Mouse (Mus musculus) lung, embryonic 15.5 days (tissue): ENCODE results near the gene Arfgef2. TPM values are rescaled to one million over a fixed set of nuclear protein-coding genes. Genes with fewer than 3 reads are reported as not detected.

Experiments
- ATAC-seq: fragments of 200-750 bp; cut with Nextera tagmentation; 2 replicates; pipeline ENCODE4 v1.8.0; 2017; ENCODE audit warnings: moderate number of reproducible peaks, borderline replicate concordance; ENCODE audit not compliant: low FRiP score, low TSS enrichment; ENCODE audit errors: extremely low read depth
- H3K27ac ChIP-seq: fragments of 300-500 bp; sonication (generic); 2 replicates; pipeline ENCODE4 v1.5.1; 2015; ENCODE audit warnings: moderate library complexity, mild to moderate bottlenecking, inconsistent platforms
- H3K27me3 ChIP-seq: fragments of 300-500 bp; sonication (generic); 2 replicates; pipeline ENCODE4 v1.6.1; 2015; ENCODE audit warnings: inconsistent platforms
- H3K36me3 ChIP-seq: fragments of 300-500 bp; sonication (generic); 2 replicates; pipeline ENCODE4 v1.6.1; 2015; ENCODE audit warnings: inconsistent platforms
- H3K4me1 ChIP-seq: fragments of 300-500 bp; sonication (generic); 2 replicates; pipeline ENCODE4 v1.6.1; 2015; ENCODE audit warnings: inconsistent platforms
- H3K4me2 ChIP-seq: fragments of 300-500 bp; sonication (generic); 2 replicates; pipeline ENCODE4 v1.6.1; 2015; ENCODE audit warnings: inconsistent platforms, mild to moderate bottlenecking, moderate library complexity
- H3K4me3 ChIP-seq: fragments of 300-500 bp; sonication (generic); 2 replicates; pipeline ENCODE4 v1.5.1; 2015; ENCODE audit warnings: mild to moderate bottlenecking, inconsistent platforms
- H3K9ac ChIP-seq: fragments of 300-500 bp; sonication (generic); 2 replicates; pipeline ENCODE4 v1.6.1; 2015; ENCODE audit warnings: inconsistent platforms
- H3K9me3 ChIP-seq: fragments of 300-500 bp; sonication (generic); 2 replicates; pipeline ENCODE4 v1.6.1; 2016; ENCODE audit warnings: inconsistent platforms
- WGBS: fragments of 180-500 bp; shearing (Covaris S2); methylation state at CpG from one replicate; pipeline ENCODE4 v1.1.7; 2015; 5-methylcytosine and 5-hydroxymethylcytosine counted together
- polyA plus RNA-seq: library from polyadenylated mRNA; unstranded; fragments of >200 nt; fragmentation: Nextera tagmentation; extraction: Ambion mirVana; gene quantifications from 2 replicates; pipeline ENCODE4 v1.2.1, GENCODE M21; 2015

The Arfgef2 gene
- polyA plus RNA-seq, 1 experiment from 2014 or later, result 5.0 TPM

- Histone ChIP-seq H3K4me2 (no peak overlapping the region), H3K27me3 (no peaks in the 10 kb centered on the region), H3K27ac (0 out of 2 replicates have a peak overlapping the region, but pooled peaks have one; percentile 5), H3K4me1 (no peaks in the 10 kb centered on the region), H3K9ac (no peak overlapping the region), H3K9me3 (no peaks in the 10 kb centered on the region), H3K36me3 (0 out of 2 replicates have a peak, but pooled peaks cover 3% of the 10 kb centered on the region), H3K4me3 (no peak overlapping the region)
- no peak for ATAC-seq
- WGBS, result 67% methylated on average over 5 of the region's 5 CpGs
Observed at GRCm38 (mm10) chr2:166830350-166830749, 25.0 kb downstream of the Arfgef2 start.

GRCm38 (mm10) chr2:166834091-166834490 is 28.7 kb downstream of the Arfgef2 start:
- ATAC-seq, result no peak
- peaks cover 17% of the 10 kb centered on the region; the same call in 1 of the 2 replicates for H3K36me3 ChIP-seq
- no peaks in the 10 kb centered on the region for H3K27me3 ChIP-seq
- no peak overlapping the region for H3K9ac ChIP-seq
- 94% methylated on average over 2 of the region's 2 CpGs for WGBS
- no peak overlapping the region for H3K4me3 ChIP-seq
- H3K9me3 ChIP-seq, result no peaks in the 10 kb centered on the region
- no peak overlapping the region for H3K4me2 ChIP-seq
- no peaks in the 10 kb centered on the region for H3K4me1 ChIP-seq
- no peak overlapping the region for H3K27ac ChIP-seq

GRCm38 (mm10) chr2:166834796-166835195 is 29.4 kb downstream of the Arfgef2 start:
- no peak overlapping the region for H3K9ac ChIP-seq
- no peak overlapping the region for H3K27ac ChIP-seq
- H3K36me3 ChIP-seq, result peaks cover 17% of the 10 kb centered on the region; the same call in 1 of the 2 replicates
- no peak overlapping the region for H3K4me3 ChIP-seq
- H3K9me3 ChIP-seq, result no peaks in the 10 kb centered on the region
- no peaks in the 10 kb centered on the region for H3K4me1 ChIP-seq
- WGBS, result 92% methylated on average over 4 of the region's 4 CpGs
- no peak for ATAC-seq
- no peak overlapping the region for H3K4me2 ChIP-seq
- H3K27me3 ChIP-seq, result no peaks in the 10 kb centered on the region

DNA sequence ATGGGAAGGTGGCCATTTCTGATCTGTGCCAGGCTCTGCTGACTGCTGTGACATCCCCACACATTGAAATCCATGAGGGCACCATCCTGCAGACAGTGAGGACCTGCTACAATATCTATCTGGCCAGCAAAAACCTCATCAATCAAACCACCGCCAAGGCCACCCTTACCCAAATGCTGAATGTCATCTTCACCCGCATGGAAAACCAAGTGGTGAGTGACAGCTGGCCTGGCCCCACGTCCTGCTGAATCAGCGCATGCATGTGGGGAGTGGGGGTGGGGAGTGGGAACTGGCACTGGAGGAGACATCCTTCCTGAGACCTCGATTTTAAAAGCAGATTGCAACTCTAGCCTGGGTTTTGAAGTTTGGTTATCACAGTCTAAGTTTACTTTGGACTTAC is 30.2 kb downstream of the Arfgef2 start:
- no peaks in the 10 kb centered on the region for H3K27me3 ChIP-seq
- H3K27ac ChIP-seq, result no peak overlapping the region
- no peak overlapping the region for H3K9ac ChIP-seq
- no peaks in the 10 kb centered on the region for H3K4me1 ChIP-seq
- no peak overlapping the region for H3K4me2 ChIP-seq
- no peak for ATAC-seq
- no peak overlapping the region for H3K4me3 ChIP-seq
- no peaks in the 10 kb centered on the region for H3K9me3 ChIP-seq
- WGBS, result 62% methylated on average over 5 of the region's 5 CpGs
- peaks cover 18% of the 10 kb centered on the region; the same call in 1 of the 2 replicates for H3K36me3 ChIP-seq

- Histone ChIP-seq H3K4me2 (no peak overlapping the region), H3K9ac (no peak overlapping the region), H3K4me1 (no peaks in the 10 kb centered on the region), H3K27me3 (no peaks in the 10 kb centered on the region), H3K36me3 (peaks cover 19% of the 10 kb centered on the region), H3K9me3 (no peaks in the 10 kb centered on the region), H3K27ac (no peak overlapping the region), H3K4me3 (no peak overlapping the region)
- ATAC-seq, result no peak
- 79% methylated on average over 4 of the region's 4 CpGs for WGBS
Observed at GRCm38 (mm10) chr2:166841813-166842212, 36.4 kb downstream of the Arfgef2 start.

- Histone ChIP-seq H3K27me3 (no peaks in the 10 kb centered on the region), H3K9ac (no peak overlapping the region), H3K9me3 (no peaks in the 10 kb centered on the region; the same call in 1 of the 2 replicates), H3K4me1 (no peaks in the 10 kb centered on the region), H3K36me3 (peaks cover 41% of the 10 kb centered on the region), H3K4me2 (no peak overlapping the region), H3K4me3 (no peak overlapping the region), H3K27ac (no peak overlapping the region)
- WGBS, result 76% methylated on average over 11 of the region's 11 CpGs
- no peak for ATAC-seq
Observed at GRCm38 (mm10) chr2:166850691-166851090, 45.3 kb downstream of the Arfgef2 start.

GRCm38 (mm10) chr2:166852270-166852669 is 46.9 kb downstream of the Arfgef2 start:
- 90% methylated on average over 7 of the region's 7 CpGs for WGBS
- Histone ChIP-seq H3K27me3 (no peaks in the 10 kb centered on the region), H3K4me1 (no peaks in the 10 kb centered on the region), H3K4me2 (no peak overlapping the region), H3K36me3 (peaks cover 49% of the 10 kb centered on the region), H3K9me3 (no peaks in the 10 kb centered on the region; the same call in 1 of the 2 replicates), H3K9ac (no peak overlapping the region), H3K4me3 (no peak overlapping the region), H3K27ac (no peak overlapping the region)
- ATAC-seq, result no peak

DNA sequence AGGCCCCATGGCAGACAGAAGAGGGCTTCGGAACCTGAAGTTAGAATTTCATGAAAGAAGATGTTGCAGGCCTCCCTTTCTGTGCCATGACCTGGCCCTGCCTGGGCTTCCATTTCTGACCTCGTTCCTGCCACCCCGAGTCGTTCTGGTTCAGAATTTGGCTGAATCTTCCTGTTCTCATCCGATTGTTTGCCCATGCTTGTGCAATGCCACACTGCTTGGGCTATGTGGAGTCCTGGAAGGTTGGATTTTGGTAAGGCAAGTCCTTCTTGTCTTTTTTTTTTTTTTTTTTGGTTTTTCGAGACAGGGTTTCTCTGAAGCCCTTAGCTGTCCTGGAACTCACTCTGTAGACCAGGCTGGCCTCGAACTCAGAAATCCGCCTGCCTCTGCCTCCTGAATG is 50.4 kb downstream of the Arfgef2 start:
- H3K4me3 ChIP-seq, result no peak overlapping the region
- ATAC-seq, result no peak
- no peaks in the 10 kb centered on the region for H3K4me1 ChIP-seq
- no peak overlapping the region for H3K27ac ChIP-seq
- 85% methylated on average over 8 of the region's 8 CpGs for WGBS
- H3K9ac ChIP-seq, result no peak overlapping the region
- peaks cover 67% of the 10 kb centered on the region for H3K36me3 ChIP-seq
- no peaks in the 10 kb centered on the region for H3K27me3 ChIP-seq
- no peak overlapping the region for H3K4me2 ChIP-seq
- H3K9me3 ChIP-seq, result no peaks in the 10 kb centered on the region; the same call in 1 of the 2 replicates

GRCm38 (mm10) chr2:166856366-166856765 is 51.0 kb downstream of the Arfgef2 start:
- 82% methylated on average over 6 of the region's 6 CpGs for WGBS
- H3K36me3 ChIP-seq, result peaks cover 63% of the 10 kb centered on the region
- H3K4me3 ChIP-seq, result no peak overlapping the region
- no peak overlapping the region for H3K4me2 ChIP-seq
- no peak overlapping the region for H3K9ac ChIP-seq
- no peaks in the 10 kb centered on the region for H3K27me3 ChIP-seq
- no peak for ATAC-seq
- H3K27ac ChIP-seq, result no peak overlapping the region
- H3K9me3 ChIP-seq, result no peaks in the 10 kb centered on the region; the same call in 1 of the 2 replicates
- H3K4me1 ChIP-seq, result no peaks in the 10 kb centered on the region

DNA sequence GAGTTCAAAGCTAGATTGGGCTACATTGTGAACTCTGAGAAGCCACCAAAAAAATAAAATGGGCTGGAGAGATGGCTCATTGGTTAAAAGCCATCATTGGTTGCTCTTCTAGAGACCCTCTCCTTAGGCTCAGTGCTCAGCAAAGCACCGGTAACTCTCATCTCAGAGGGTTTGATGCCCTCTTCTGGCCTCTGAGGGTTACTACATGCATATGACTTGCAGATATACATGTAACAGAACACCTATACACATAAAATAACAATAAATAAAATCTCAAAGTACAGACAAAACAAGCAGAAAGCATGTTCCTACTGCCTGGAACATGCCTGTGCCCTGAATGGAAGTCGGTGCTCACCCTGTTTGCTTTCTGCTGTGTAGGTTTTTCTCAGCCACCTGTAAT is 51.7 kb downstream of the Arfgef2 start:
- H3K36me3 ChIP-seq, result peaks cover 62% of the 10 kb centered on the region
- 81% methylated on average over 2 of the region's 2 CpGs for WGBS
- H3K4me2 ChIP-seq, result no peak overlapping the region
- no peak for ATAC-seq
- no peak overlapping the region for H3K27ac ChIP-seq
- no peak overlapping the region for H3K9ac ChIP-seq
- H3K27me3 ChIP-seq, result no peaks in the 10 kb centered on the region
- no peaks in the 10 kb centered on the region for H3K4me1 ChIP-seq
- H3K9me3 ChIP-seq, result no peaks in the 10 kb centered on the region; the same call in 1 of the 2 replicates
- no peak overlapping the region for H3K4me3 ChIP-seq

DNA sequence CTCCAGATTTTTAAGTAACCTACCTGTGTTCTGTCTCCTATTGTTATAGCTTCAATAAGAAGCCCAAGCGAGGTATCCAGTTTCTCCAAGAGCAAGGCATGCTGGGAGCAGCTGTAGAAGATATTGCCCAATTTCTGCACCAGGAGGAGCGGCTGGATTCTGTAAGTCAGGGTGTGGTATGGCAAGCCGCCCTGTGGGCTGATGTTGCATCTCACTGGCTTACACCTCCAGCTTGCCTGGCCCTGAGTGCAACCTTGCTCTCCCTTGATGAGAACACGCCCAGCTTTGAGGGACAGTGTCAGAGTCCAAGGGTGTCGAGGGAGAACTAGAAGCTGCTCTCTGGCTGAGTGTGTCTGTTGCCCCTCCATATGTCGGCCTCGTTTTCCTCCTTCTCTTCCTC is 53.8 kb downstream of the Arfgef2 start:
- Histone ChIP-seq H3K36me3 (peaks cover 51% of the 10 kb centered on the region), H3K4me2 (no peak overlapping the region), H3K9me3 (no peaks in the 10 kb centered on the region), H3K27me3 (no peaks in the 10 kb centered on the region), H3K4me1 (no peaks in the 10 kb centered on the region), H3K27ac (no peak overlapping the region), H3K4me3 (no peak overlapping the region), H3K9ac (no peak overlapping the region)
- 78% methylated on average over 7 of the region's 7 CpGs for WGBS
- peak; percentile 27; the same call in 1 of the 2 replicates for ATAC-seq

GRCm38 (mm10) chr2:166862505-166862904 is 57.1 kb downstream of the Arfgef2 start:
- Histone ChIP-seq H3K27me3 (no peaks in the 10 kb centered on the region), H3K4me3 (no peak overlapping the region), H3K36me3 (peaks cover 53% of the 10 kb centered on the region), H3K27ac (no peak overlapping the region), H3K9me3 (no peaks in the 10 kb centered on the region), H3K4me1 (no peaks in the 10 kb centered on the region), H3K4me2 (no peak overlapping the region), H3K9ac (no peak overlapping the region)
- 78% methylated on average over 3 of the region's 3 CpGs for WGBS
- no peak for ATAC-seq

DNA sequence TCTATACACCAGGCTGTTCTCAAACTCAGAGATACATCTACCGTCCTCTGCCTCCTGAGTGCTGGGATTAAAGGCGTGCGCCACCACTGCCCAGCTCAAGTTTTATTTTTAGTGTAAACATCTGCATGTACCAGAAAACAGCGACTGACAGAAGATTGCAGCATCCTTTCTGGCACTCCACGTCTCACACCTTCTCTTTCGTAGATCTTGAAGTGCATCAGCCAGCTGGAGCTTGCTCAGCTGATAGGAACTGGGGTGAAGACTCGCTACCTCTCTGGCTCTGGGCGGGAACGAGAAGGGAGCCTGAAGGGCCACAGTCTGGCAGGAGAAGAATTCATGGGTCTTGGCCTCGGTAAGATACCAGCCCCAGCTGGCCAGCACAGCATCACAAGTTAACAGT is 60.1 kb downstream of the Arfgef2 start:
- Histone ChIP-seq H3K4me3 (no peak overlapping the region), H3K36me3 (peaks cover 51% of the 10 kb centered on the region), H3K9me3 (no peaks in the 10 kb centered on the region), H3K4me1 (no peaks in the 10 kb centered on the region), H3K27ac (no peak overlapping the region), H3K27me3 (no peaks in the 10 kb centered on the region), H3K4me2 (no peak overlapping the region), H3K9ac (no peak overlapping the region)
- ATAC-seq, result no peak
- 73% methylated on average over 10 of the region's 10 CpGs for WGBS
